Mouse (Mus musculus): ENCODE data around the gene Arhgef7. TPM values are rescaled to one million over a fixed set of nuclear protein-coding genes. Genes with fewer than 3 reads are reported as not detected.

Arhgef7 gene
- polyA plus RNA-seq, 1 experiment: 38.5 TPM

GRCm38 (mm10) chr8:11754723-11755122 is 27.2 kb downstream of the Arhgef7 start:
- Histone ChIP-seq H3K27me3 (ENCODE audit: control insufficient read depth, insufficient read depth, low read length, poor library complexity, severe bottlenecking) (no peaks in the 10 kb centered on the region), H3K27ac (ENCODE audit: insufficient read depth, low read length) (no peak overlapping the region), H3K4me3 (ENCODE audit: low read depth, low read length) (no peak overlapping the region), H3K4me1 (ENCODE audit: control insufficient read depth, insufficient read depth, low read length) (no peaks in the 10 kb centered on the region), H3K36me3 (ENCODE audit: control insufficient read depth, insufficient read depth, low read length, poor library complexity, severe bottlenecking) (no peaks in the 10 kb centered on the region), H3K9me3 (replicated peaks; ENCODE audit: control insufficient read depth, insufficient read depth, low read length, poor library complexity, severe bottlenecking) (no peaks in the 10 kb centered on the region), H3K9ac (ENCODE audit: low read depth, poor library complexity, severe bottlenecking) (no peak overlapping the region)
- TF ChIP-seq CTCF (IDR thresholded peaks at IDR 0.05; ENCODE audit: low read depth, low read length) (no peak), EP300 (IDR thresholded peaks at IDR 0.05; ENCODE audit: insufficient read depth, low read depth, low read length) (no peak), POLR2A (IDR thresholded peaks at IDR 0.05; ENCODE audit: insufficient read depth, low read length) (no peak)

- no peaks in the 10 kb centered on the region for H3K9me3 ChIP-seq (replicated peaks; ENCODE audit: control insufficient read depth, insufficient read depth, low read length, poor library complexity, severe bottlenecking)
- no peaks in the 10 kb centered on the region for H3K27me3 ChIP-seq (ENCODE audit: control insufficient read depth, insufficient read depth, low read length, poor library complexity, severe bottlenecking)
- no peaks in the 10 kb centered on the region for H3K4me1 ChIP-seq (ENCODE audit: control insufficient read depth, insufficient read depth, low read length)
- H3K4me3 ChIP-seq (ENCODE audit: low read depth, low read length): no peak overlapping the region
- TF ChIP-seq EP300 (IDR thresholded peaks at IDR 0.05; ENCODE audit: insufficient read depth, low read depth, low read length): no peak
- peak; percentile 27 for TF ChIP-seq CTCF (IDR thresholded peaks at IDR 0.05; ENCODE audit: low read depth, low read length)
- H3K27ac ChIP-seq (ENCODE audit: insufficient read depth, low read length): no peak overlapping the region
- no peak overlapping the region for H3K9ac ChIP-seq (ENCODE audit: low read depth, poor library complexity, severe bottlenecking)
- H3K36me3 ChIP-seq (ENCODE audit: control insufficient read depth, insufficient read depth, low read length, poor library complexity, severe bottlenecking): no peaks in the 10 kb centered on the region
Observed at GRCm38 (mm10) chr8:11755873-11756272, 28.4 kb downstream of the Arhgef7 start.

- Histone ChIP-seq H3K27ac (ENCODE audit: insufficient read depth, low read length) (no peak overlapping the region), H3K4me1 (ENCODE audit: control insufficient read depth, insufficient read depth, low read length) (no peaks in the 10 kb centered on the region), H3K9me3 (replicated peaks; ENCODE audit: control insufficient read depth, insufficient read depth, low read length, poor library complexity, severe bottlenecking) (no peaks in the 10 kb centered on the region), H3K9ac (ENCODE audit: low read depth, poor library complexity, severe bottlenecking) (peak overlapping the region; percentile 88), H3K27me3 (ENCODE audit: control insufficient read depth, insufficient read depth, low read length, poor library complexity, severe bottlenecking) (no peaks in the 10 kb centered on the region), H3K4me3 (ENCODE audit: low read depth, low read length) (peak overlapping the region; percentile 87), H3K36me3 (ENCODE audit: control insufficient read depth, insufficient read depth, low read length, poor library complexity, severe bottlenecking) (no peaks in the 10 kb centered on the region)
- TF ChIP-seq CTCF (IDR thresholded peaks at IDR 0.05; ENCODE audit: low read depth, low read length) (no peak), POLR2A (IDR thresholded peaks at IDR 0.05; ENCODE audit: insufficient read depth, low read length) (peak; percentile 91), EP300 (IDR thresholded peaks at IDR 0.05; ENCODE audit: insufficient read depth, low read depth, low read length) (0 out of 2 replicates have a peak, but pooled peaks have one; percentile 1)
Observed at GRCm38 (mm10) chr8:11757568-11758481, 30.3 kb downstream of the Arhgef7 start.

- Histone ChIP-seq H3K27me3 (ENCODE audit: control insufficient read depth, insufficient read depth, low read length, poor library complexity, severe bottlenecking) (no peaks in the 10 kb centered on the region), H3K9me3 (replicated peaks; ENCODE audit: control insufficient read depth, insufficient read depth, low read length, poor library complexity, severe bottlenecking) (no peaks in the 10 kb centered on the region), H3K4me1 (ENCODE audit: control insufficient read depth, insufficient read depth, low read length) (no peaks in the 10 kb centered on the region), H3K9ac (ENCODE audit: low read depth, poor library complexity, severe bottlenecking) (peak overlapping the region; percentile 88), H3K27ac (ENCODE audit: insufficient read depth, low read length) (no peak overlapping the region), H3K36me3 (ENCODE audit: control insufficient read depth, insufficient read depth, low read length, poor library complexity, severe bottlenecking) (no peaks in the 10 kb centered on the region), H3K4me3 (ENCODE audit: low read depth, low read length) (peak overlapping the region; percentile 87)
- TF ChIP-seq POLR2A (IDR thresholded peaks at IDR 0.05; ENCODE audit: insufficient read depth, low read length) (no peak), EP300 (IDR thresholded peaks at IDR 0.05; ENCODE audit: insufficient read depth, low read depth, low read length) (no peak), CTCF (IDR thresholded peaks at IDR 0.05; ENCODE audit: low read depth, low read length) (no peak)
Observed at GRCm38 (mm10) chr8:11758482-11759281, 31.2 kb downstream of the Arhgef7 start.

- TF ChIP-seq EP300 (IDR thresholded peaks at IDR 0.05; ENCODE audit: insufficient read depth, low read depth, low read length) (no peak), CTCF (IDR thresholded peaks at IDR 0.05; ENCODE audit: low read depth, low read length) (no peak), POLR2A (IDR thresholded peaks at IDR 0.05; ENCODE audit: insufficient read depth, low read length) (no peak)
- Histone ChIP-seq H3K9ac (ENCODE audit: low read depth, poor library complexity, severe bottlenecking) (no peak overlapping the region), H3K4me1 (ENCODE audit: control insufficient read depth, insufficient read depth, low read length) (no peaks in the 10 kb centered on the region), H3K27ac (ENCODE audit: insufficient read depth, low read length) (no peak overlapping the region), H3K27me3 (ENCODE audit: control insufficient read depth, insufficient read depth, low read length, poor library complexity, severe bottlenecking) (no peaks in the 10 kb centered on the region), H3K36me3 (ENCODE audit: control insufficient read depth, insufficient read depth, low read length, poor library complexity, severe bottlenecking) (no peaks in the 10 kb centered on the region), H3K9me3 (replicated peaks; ENCODE audit: control insufficient read depth, insufficient read depth, low read length, poor library complexity, severe bottlenecking) (no peaks in the 10 kb centered on the region), H3K4me3 (ENCODE audit: low read depth, low read length) (no peak overlapping the region)
Observed at GRCm38 (mm10) chr8:11761551-11761950, 34.0 kb downstream of the Arhgef7 start.
